Mouse (Mus musculus) limb, embryonic 12.5 days (tissue): ENCODE data around the gene Dhcr7. TPM values are rescaled to one million over a fixed set of nuclear protein-coding genes. Genes with fewer than 3 reads are reported as not detected.

Experiments
- ATAC-seq: fragments of 200-750 bp; cut with Nextera tagmentation; 2 replicates; pipeline ENCODE4 v1.8.0; 2017; ENCODE audit warnings: low read depth, moderate TSS enrichment; ENCODE audit not compliant: insufficient number of reproducible peaks, insufficient read depth, low FRiP score, low TSS enrichment
- H3K27ac ChIP-seq: fragments of 300-500 bp; sonication (generic); 2 replicates; pipeline ENCODE4 v1.5.1; 2016; ENCODE audit warnings: mild to moderate bottlenecking, moderate library complexity
- H3K27me3 ChIP-seq: fragments of 300-500 bp; sonication (generic); 2 replicates; pipeline ENCODE4 v1.6.1; 2016; ENCODE audit warnings: mild to moderate bottlenecking, moderate library complexity
- H3K36me3 ChIP-seq: fragments of 300-500 bp; sonication (generic); 2 replicates; pipeline ENCODE4 v1.6.1; 2016; ENCODE audit warnings: mild to moderate bottlenecking, moderate library complexity
- H3K4me1 ChIP-seq: fragments of 300-500 bp; sonication (generic); replicated peaks from 2 replicates; pipeline ENCODE4 v1.6.1; 2016
- H3K4me2 ChIP-seq: fragments of 300-500 bp; sonication (generic); 2 replicates; pipeline ENCODE4 v1.6.1; 2016; ENCODE audit warnings: mild to moderate bottlenecking, moderate library complexity
- H3K4me3 ChIP-seq: fragments of 300-500 bp; sonication (generic); replicated peaks from 2 replicates; pipeline ENCODE4 v1.5.1; 2016; ENCODE audit warnings: mild to moderate bottlenecking
- H3K9ac ChIP-seq: fragments of 300-500 bp; sonication (generic); replicated peaks from 2 replicates; pipeline ENCODE4 v1.6.1; 2016; ENCODE audit warnings: mild to moderate bottlenecking, moderate library complexity
- H3K9me3 ChIP-seq: fragments of 300-500 bp; sonication (generic); 2 replicates; pipeline ENCODE4 v1.6.1; 2016; ENCODE audit warnings: mild to moderate bottlenecking, moderate library complexity
- WGBS: fragments of 180-500 bp; shearing (Covaris S2); methylation state at CpG from one replicate; pipeline ENCODE4 v1.1.7; 2016; 5-methylcytosine and 5-hydroxymethylcytosine counted together
- microRNA-seq: library from miRNA; unstranded; fragments of <30 nt; microRNA quantifications from one replicate; pipeline ENCODE4, GENCODE M21; 2017
- polyA plus RNA-seq: library from polyadenylated mRNA; unstranded; fragments of >200 nt; fragmentation: Nextera tagmentation; extraction: Ambion mirVana; gene quantifications from 2 replicates; pipeline ENCODE4 v1.2.1, GENCODE M21; 2016

Dhcr7 gene
- polyA plus RNA-seq, 1 experiment from 2014 or later = 31.0 TPM

DNA sequence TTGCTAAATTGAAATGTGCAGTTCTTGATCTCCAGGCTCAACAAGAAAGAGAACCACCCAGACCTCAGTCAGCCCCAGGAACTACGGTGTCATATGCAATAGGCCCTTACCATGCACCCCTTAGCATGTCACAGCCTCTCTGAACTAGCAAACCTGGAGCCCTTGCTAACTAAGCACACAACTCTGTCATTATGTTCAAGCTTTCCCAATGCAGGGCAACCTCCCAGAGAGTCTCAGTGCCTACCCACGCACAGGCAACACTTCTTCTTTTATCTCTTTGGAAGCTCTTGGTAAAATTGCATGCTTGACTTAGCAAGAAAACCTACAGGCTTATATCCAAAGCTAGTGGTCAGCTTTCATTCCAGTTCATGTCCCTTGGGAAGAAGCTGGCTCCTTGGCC lies 68.2 kb downstream of the Dhcr7 start:
- H3K4me2 ChIP-seq = no peak overlapping the region
- H3K9me3 ChIP-seq = no peaks in the 10 kb centered on the region
- H3K27ac ChIP-seq = no peak overlapping the region
- H3K9ac ChIP-seq = no peak overlapping the region
- H3K27me3 ChIP-seq = peaks cover 5% of the 10 kb centered on the region; the same call in 1 of the 2 replicates
- no peak for ATAC-seq
- H3K4me3 ChIP-seq = no peak overlapping the region
- H3K36me3 ChIP-seq = no peaks in the 10 kb centered on the region
- H3K4me1 ChIP-seq = no peaks in the 10 kb centered on the region
- WGBS = 87% methylated on average over 2 of the region's 2 CpGs

- H3K27ac ChIP-seq = no peak overlapping the region
- 72% methylated on average over 2 of the region's 2 CpGs for WGBS
- no peak overlapping the region for H3K4me3 ChIP-seq
- H3K9ac ChIP-seq = no peak overlapping the region
- H3K4me2 ChIP-seq = no peak overlapping the region
- H3K36me3 ChIP-seq = no peaks in the 10 kb centered on the region
- no peaks in the 10 kb centered on the region for H3K4me1 ChIP-seq
- peaks cover 5% of the 10 kb centered on the region; the same call in 1 of the 2 replicates for H3K27me3 ChIP-seq
- no peaks in the 10 kb centered on the region for H3K9me3 ChIP-seq
- ATAC-seq = no peak
These were observed 69.4 kb downstream of the Dhcr7 start for GRCm38 (mm10) chr7:143892361-143892760.

Small RNAs within 50 kb of the gene (microRNA-seq; reads per million reads assigned to microRNA genes)
- gene Gm22064 = not detected

Other genes with a start within 250 kb of the Dhcr7 start
- gene Cars, start 223.1 kb upstream of the Dhcr7 start, polyA plus RNA-seq = 56.7 and 59.6 TPM in 2 replicates
- gene Tnfrsf26, start 194.4 kb upstream of the Dhcr7 start, polyA plus RNA-seq = 0.21 and 0.35 TPM in 2 replicates
- gene Tnfrsf22, start 173.5 kb upstream of the Dhcr7 start, polyA plus RNA-seq = 11.4 and 12.8 TPM in 2 replicates
- 0.59 and 0.64 TPM in 2 replicates for gene Tnfrsf23, start 137.3 kb upstream of the Dhcr7 start, polyA plus RNA-seq
- gene Osbpl5, start 66.2 kb upstream of the Dhcr7 start, polyA plus RNA-seq = 26.1 and 30.4 TPM in 2 replicates
- gene Mrgprg, start 56.2 kb upstream of the Dhcr7 start, polyA plus RNA-seq = not detected in 2 replicates
- gene Mrgpre, start 38.6 kb upstream of the Dhcr7 start, polyA plus RNA-seq = 1.2 and 1.6 TPM in 2 replicates
- gene Nadsyn1, start 296 bp upstream of the Dhcr7 start, polyA plus RNA-seq = 8.9 and 9.3 TPM in 2 replicates
- not detected in 2 replicates for gene Gm498, start 43.7 kb downstream of the Dhcr7 start, polyA plus RNA-seq
- 0.44 and 0.60 TPM in 2 replicates for gene Shank2, start 178.8 kb downstream of the Dhcr7 start, polyA plus RNA-seq